ENCODE assay signal across 21 mouse cellular contexts in the genomic region with DNA sequence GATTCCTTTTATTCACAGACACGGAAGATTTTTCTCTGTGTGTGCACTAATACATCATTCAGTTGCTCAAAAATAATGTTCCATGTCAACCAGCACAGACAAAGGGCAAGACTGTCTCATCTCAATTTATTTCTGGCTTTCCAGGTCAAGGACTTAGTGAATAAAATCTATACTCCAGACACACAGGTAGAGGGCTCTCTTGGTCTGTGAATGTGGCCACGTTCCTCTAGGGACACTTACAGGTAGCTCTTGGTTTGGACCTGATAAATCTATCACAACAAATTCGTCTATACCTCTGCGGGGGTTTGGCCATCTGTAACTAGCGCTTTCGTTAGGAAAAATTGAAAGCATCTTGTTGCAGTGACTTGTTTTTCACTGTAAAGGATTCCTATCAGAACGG. TPM values are rescaled to one million over a fixed set of nuclear protein-coding genes. Genes with fewer than 3 reads are reported as not detected.
DNase-seq lines count a peak whose midpoint lies in the region; TF ChIP-seq lines count a peak whose summit lies in the region.
"Had no signal": no experiment of that assay in that cellular context is flagged by ENCODE, and none has a peak within 500 bp of the region (broad histone marks: within the 10 kb centered on the region; RNA-seq: fewer than 3 reads in every experiment).

No protein-coding gene starts in this region.

- H3K4me3 ChIP-seq in layer of hippocampus, adult 2 months, result no peak overlapping the region
- H3K4me3 ChIP-seq in MEL (ENCODE audit: control insufficient read depth in 1 of 2, insufficient read depth in 1 of 2, low read depth in 2 of 2, low read length in 2 of 2), result no peak overlapping the region
- H3K4me3 ChIP-seq in thymus, adult 2 months (ENCODE audit: control insufficient read depth, insufficient read depth, low read length), result no peak overlapping the region
- H3K4me3 ChIP-seq: embryonic facial prominence, embryonic 13.5 days; liver, embryonic 13.5 days; midbrain, embryonic 12.5 days; myocyte; stomach, embryonic 15.5 days had no signal

- DNase-seq in cerebellum, adult 9-10 months, result peak; percentile 18
- DNase-seq in cerebellum, adult 11-12 months, result no peak
- no peak for DNase-seq in layer of hippocampus, adult 2 months (ENCODE audit: low spot score in 2 of 2)
- DNase-seq in layer of hippocampus, adult 8-10 months (ENCODE audit: low spot score in 2 of 2), result no peak
- no peak for DNase-seq in MEL (ENCODE audit: low read depth, low spot score)
- peak; percentile 17 for DNase-seq in naive thymus-derived CD4-positive, alpha-beta T cell, adult 2 months (ENCODE audit: low read depth)
- no peak for DNase-seq in thymus, adult 2 months
- no peak for DNase-seq in layer of hippocampus, adult 9-10 months (ENCODE audit: low spot score)
- DNase-seq: adrenal gland, adult 2 months; heart, adult 11 months; kidney, postnatal 14 days; liver, embryonic 13.5 days; retina, postnatal 1 day had no signal

- TF ChIP-seq EP300 in MEL (IDR thresholded peaks at IDR 0.05; ENCODE audit: low read depth in 1 of 2, low read length in 2 of 2), result no peak

- no peak for TF ChIP-seq POLR2A in MEL (IDR thresholded peaks at IDR 0.05; ENCODE audit: control insufficient read depth in 1 of 2, insufficient read depth in 1 of 2, low read depth in 1 of 2, low read length in 2 of 2, poor library complexity in 1 of 2)
- TF ChIP-seq POLR2A in thymus, adult 2 months (IDR thresholded peaks at IDR 0.05; ENCODE audit: control insufficient read depth, extremely low read depth, insufficient read depth, low read length, poor library complexity), result no peak

- no peaks in the 10 kb centered on the region for H3K4me1 ChIP-seq in MEL (ENCODE audit: control insufficient read depth in 1 of 2, insufficient read depth in 2 of 2, low read length in 2 of 2)
- H3K4me1 ChIP-seq in thymus, adult 2 months (replicated peaks; ENCODE audit: control insufficient read depth, insufficient read depth, low read length), result 0 out of 2 replicates have a peak, but pooled peaks cover 2% of the 10 kb centered on the region
- H3K4me1 ChIP-seq: stomach, embryonic 15.5 days had no signal

- H3K9ac ChIP-seq in MEL (ENCODE audit: control insufficient read depth, low read depth, low read length, poor library complexity, severe bottlenecking), result no peak overlapping the region
- H3K9ac ChIP-seq: embryonic facial prominence, embryonic 13.5 days; liver, embryonic 13.5 days; midbrain, embryonic 12.5 days; stomach, embryonic 15.5 days had no signal

- peak overlapping the region; percentile 28; the same call in 1 of the 2 replicates for H3K27ac ChIP-seq in layer of hippocampus, adult 2 months
- H3K27ac ChIP-seq in MEL (ENCODE audit: control insufficient read depth, low read depth, low read length), result no peak overlapping the region
- no peak overlapping the region for H3K27ac ChIP-seq in thymus, adult 2 months (ENCODE audit: control insufficient read depth, insufficient read depth, low read length)
- H3K27ac ChIP-seq: embryonic facial prominence, embryonic 13.5 days; liver, embryonic 13.5 days; midbrain, embryonic 12.5 days; stomach, embryonic 15.5 days had no signal

- peaks cover 11 to 12% of the 10 kb centered on the region in 2 experiments for H3K27me3 ChIP-seq in MEL (ENCODE audit: control insufficient read depth in 1 of 2, insufficient read depth in 2 of 2, low read length in 2 of 2)
- no peaks in the 10 kb centered on the region for H3K27me3 ChIP-seq in thymus, adult 2 months (ENCODE audit: control insufficient read depth, insufficient read depth, low read length)
- H3K27me3 ChIP-seq: liver, embryonic 13.5 days; midbrain, embryonic 12.5 days; stomach, embryonic 15.5 days had no signal

- no peaks in the 10 kb centered on the region for H3K36me3 ChIP-seq in MEL (ENCODE audit: control insufficient read depth in 1 of 2, insufficient read depth in 2 of 2, low read length in 2 of 2)
- no peaks in the 10 kb centered on the region for H3K36me3 ChIP-seq in thymus, adult 2 months (ENCODE audit: control insufficient read depth, insufficient read depth, low read length)
- H3K36me3 ChIP-seq: embryonic facial prominence, embryonic 13.5 days; liver, embryonic 13.5 days; midbrain, embryonic 12.5 days; stomach, embryonic 15.5 days had no signal

- H3K79me2 ChIP-seq in MEL (ENCODE audit: control insufficient read depth, insufficient read depth, low read length, poor library complexity), result no peaks in the 10 kb centered on the region

- TF ChIP-seq CTCF in layer of hippocampus, adult 2 months (conservative IDR thresholded peaks at IDR 0.05), result peak; percentile 62
- peak in 1 of 3 experiments; percentile 26; a peak in 2 of 6 replicates for TF ChIP-seq CTCF in MEL (IDR thresholded peaks at IDR 0.05 in 2 of 3, conservative IDR thresholded peaks at IDR 0.05 in 1 of 3; ENCODE audit: control insufficient read depth in 1 of 3, insufficient read depth in 1 of 3, low read depth in 2 of 3, low read length in 3 of 3, poor library complexity in 1 of 3, severe bottlenecking in 1 of 3)
- TF ChIP-seq CTCF in thymus, adult 2 months (IDR thresholded peaks at IDR 0.05; ENCODE audit: borderline replicate concordance, control insufficient read depth, extremely low read depth, insufficient read depth, low read length, poor library complexity), result no peak

- no peaks in the 10 kb centered on the region for H3K9me3 ChIP-seq in MEL (replicated peaks; ENCODE audit: insufficient read depth, low read length)
- H3K9me3 ChIP-seq: embryonic facial prominence, embryonic 13.5 days; liver, embryonic 13.5 days; midbrain, embryonic 12.5 days; stomach, embryonic 15.5 days had no signal

- peak; percentile 26 for TF ChIP-seq RAD21 in MEL (IDR thresholded peaks at IDR 0.05; ENCODE audit: low read depth, low read length)

- 91% methylated on average over 7 of the region's 7 CpGs for WGBS in thymus, adult 2 months

TF ChIP-seq in MEL, 35 proteins besides CTCF, POLR2A, EP300 and RAD21:
- peak; percentile 12; the same call in 1 of the 2 replicates for TF ChIP-seq ZC3H11A (IDR thresholded peaks at IDR 0.05; ENCODE audit: low read depth, low read length)
- TF ChIP-seq SMC3 (IDR thresholded peaks at IDR 0.05; ENCODE audit: low read depth, low read length), result peak; percentile 37; the same call in 1 of the 2 replicates
- TF ChIP-seq HCFC1 (IDR thresholded peaks at IDR 0.05; ENCODE audit: low read depth, low read length), result no peak
TF ChIP-seq in MEL: peak in this region for 2.

RNA-seq across cellular contexts. Expression of gene Iqch, which starts 29.4 kb away (rescaled TPM):
- under 1 TPM in 1 of 2 experiments, not detected in 1; 0.10 TPM for total RNA-seq in layer of hippocampus, adult 2 months (2021)
- under 1 TPM in 1 of 4 experiments, not detected in 3; 0.18 TPM for total RNA-seq in layer of hippocampus, adult 8-10 months (2022)
- not detected in 2 replicates for total RNA-seq in MEL (2012; rRNA removed)
- not detected for polyA plus RNA-seq in MEL (2012; ENCODE audit: insufficient read depth in 1 of 2, insufficient read length in 2 of 2, low read depth in 1 of 2, low replicate concordance in 2 of 2, missing spikeins in 1 of 2)
- polyA plus RNA-seq in thymus, adult 2 months (2012; rRNA removed), result 0.08 and 0.16 TPM in 2 replicates
- total RNA-seq: gastrocnemius, adult 8-10 months; neutrophil, adult 5-6 weeks had no signal
- polyA plus RNA-seq: adrenal gland, adult 2 months; embryonic facial prominence, embryonic 13.5 days; heart, embryonic 14.5 days; inflammation-experienced regulatory T-cells, adult 6 months; liver, embryonic 13.5 days; midbrain, embryonic 12.5 days; myocyte had no signal

RNA-seq across cellular contexts. Expression of gene Aagab, which starts 29.6 kb away (rescaled TPM):
- 10 to 100 TPM; 60.3 to 61.0 TPM for total RNA-seq in layer of hippocampus, adult 2 months (2021)
- total RNA-seq in layer of hippocampus, adult 8-10 months (2022), result 10 to 100 TPM; 50.0 to 62.6 (median 61.7) TPM
- total RNA-seq in MEL (2012; rRNA removed), result 15.1 and 16.1 TPM in 2 replicates
- 10 to 100 TPM in 1 of 2 experiments, not detected in 1; 27.4 TPM for polyA plus RNA-seq in MEL (2012; ENCODE audit: insufficient read depth in 1 of 2, insufficient read length in 2 of 2, low read depth in 1 of 2, low replicate concordance in 2 of 2, missing spikeins in 1 of 2)
- polyA plus RNA-seq in thymus, adult 2 months (2012; rRNA removed), result 39.5 and 46.5 TPM in 2 replicates

Comparison
In these comparisons a context has a peak if more than half of its experiments do, and no peak if none do; other contexts are left out.
1. DNase-seq: peak in cerebellum, adult 9-10 months (single experiment) and naive thymus-derived CD4-positive, alpha-beta T cell, adult 2 months (single experiment); none in cerebellum, adult 11-12 months (single experiment), layer of hippocampus, adult 2 months (0 of 2), layer of hippocampus, adult 8-10 months (0 of 2), MEL (single experiment), thymus, adult 2 months (single experiment) and layer of hippocampus, adult 9-10 months (single experiment).